Mouse (Mus musculus) cortical plate, adult 2 months (tissue): ENCODE data around the gene Adam10.

ENCODE experiments used
- CTCF ChIP-seq: fragments of 200-500 bp; IDR thresholded peaks from 2 replicates; pipeline ENCODE4 v1.5.1; 2011; ENCODE audit warnings: mild to moderate bottlenecking, control low read depth, low read length; ENCODE audit not compliant: insufficient read depth; ENCODE audit errors: extremely low read depth
- POLR2A ChIP-seq: fragments of 200-500 bp; IDR thresholded peaks from 2 replicates; pipeline ENCODE4 v1.6.1; 2011; ENCODE audit warnings: mild to moderate bottlenecking, low read length, control low read depth; ENCODE audit not compliant: insufficient read depth; ENCODE audit errors: extremely low read depth

GRCm38 (mm10) chr9:70678682-70679131 is at the start of gene Adam10:
- TF ChIP-seq CTCF (no peak), POLR2A (peak; percentile 76; the same call in 1 of the 2 replicates)
